Mouse (Mus musculus) heart, embryonic 16.5 days (tissue): ENCODE measurements around the gene Ergic1. TPM values are rescaled to one million over a fixed set of nuclear protein-coding genes. Genes with fewer than 3 reads are reported as not detected.
A peak's percentile ranks its signal among the peaks of the same experiment; 100 is the strongest.

Experiments used
- ATAC-seq: fragments of 200-750 bp; cut with Nextera tagmentation; replicated peaks from 2 replicates; pipeline ENCODE4 v1.8.0; 2017; ENCODE audit warnings: moderate number of reproducible peaks; ENCODE audit not compliant: insufficient read depth, low FRiP score; ENCODE audit errors: extremely low read depth
- H3K27ac ChIP-seq: fragments of 300-500 bp; sonication (generic); 2 replicates; pipeline ENCODE4 v1.5.1; 2014; ENCODE audit warnings: mild to moderate bottlenecking, low read length, control low read depth, moderate library complexity
- H3K27me3 ChIP-seq: fragments of 300-500 bp; sonication (generic); 2 replicates; pipeline ENCODE4 v1.6.1; 2014; ENCODE audit warnings: low read length, mixed read lengths; ENCODE audit not compliant: control insufficient read depth, insufficient read depth
- H3K36me3 ChIP-seq: fragments of 300-500 bp; sonication (generic); 2 replicates; pipeline ENCODE4 v1.6.1; 2014; ENCODE audit not compliant: control insufficient read depth, insufficient read depth
- H3K4me1 ChIP-seq: fragments of 300-500 bp; sonication (generic); 2 replicates; pipeline ENCODE4 v1.6.1; 2014; ENCODE audit warnings: low read length, mixed read lengths; ENCODE audit not compliant: control insufficient read depth, insufficient read depth
- H3K4me2 ChIP-seq: fragments of 300-500 bp; sonication (generic); 2 replicates; pipeline ENCODE4 v1.6.1; 2014; ENCODE audit warnings: low read depth, mild to moderate bottlenecking, control low read depth, low read length
- H3K4me3 ChIP-seq: fragments of 300-500 bp; sonication (generic); 2 replicates; pipeline ENCODE4 v1.5.1; 2014; ENCODE audit warnings: mild to moderate bottlenecking, control low read depth, low read length
- H3K9ac ChIP-seq: fragments of 300-500 bp; sonication (generic); 2 replicates; pipeline ENCODE4 v1.6.1; 2014; ENCODE audit warnings: low read length, control low read depth
- H3K9me3 ChIP-seq: fragments of 300-500 bp; sonication (generic); replicated peaks from 2 replicates; pipeline ENCODE4 v1.6.1; 2016; ENCODE audit warnings: low read length; ENCODE audit not compliant: control insufficient read depth
- WGBS: fragments of 180-500 bp; shearing (Covaris S2); extraction: QIAGEN DNeasy Blood & Tissue Kit; methylation state at CpG from one replicate; pipeline ENCODE4 v1.1.7; 2014; 5-methylcytosine and 5-hydroxymethylcytosine counted together
- polyA plus RNA-seq: library from polyadenylated mRNA; unstranded; fragments of >200 nt; fragmentation: Nextera tagmentation; extraction: Ambion mirVana; gene quantifications from 2 replicates; pipeline ENCODE4 v1.2.1, GENCODE M21; 2015

The Ergic1 gene
- polyA plus RNA-seq, 1 experiment from 2014 or later: 84.9 TPM

- peak overlapping the region; percentile 98 for H3K27ac ChIP-seq
- no peaks in the 10 kb centered on the region for H3K9me3 ChIP-seq
- H3K4me1 ChIP-seq: peaks cover 49% of the 10 kb centered on the region
- H3K9ac ChIP-seq: peak overlapping the region; percentile 73
- ATAC-seq: peak; percentile 83
- 10% methylated on average over 7 of the region's 7 CpGs for WGBS
- peak overlapping the region; percentile 7 for H3K4me3 ChIP-seq
- no peaks in the 10 kb centered on the region for H3K27me3 ChIP-seq
- no peaks in the 10 kb centered on the region for H3K36me3 ChIP-seq
- peak overlapping the region; percentile 44 for H3K4me2 ChIP-seq
Measured at GRCm38 (mm10) chr17:26596168-26596658, 34.9 kb downstream of the Ergic1 start.

- no peaks in the 10 kb centered on the region for H3K27me3 ChIP-seq
- peak overlapping the region; percentile 73 for H3K9ac ChIP-seq
- WGBS: 56% methylated on average over 6 of the region's 6 CpGs
- H3K4me1 ChIP-seq: peaks cover 56% of the 10 kb centered on the region
- peak overlapping the region; percentile 44 for H3K4me2 ChIP-seq
- H3K27ac ChIP-seq: peak overlapping the region; percentile 98
- H3K36me3 ChIP-seq: no peaks in the 10 kb centered on the region
- no peak for ATAC-seq
- no peak overlapping the region; the same call in 1 of the 2 replicates for H3K4me3 ChIP-seq
- no peaks in the 10 kb centered on the region for H3K9me3 ChIP-seq
Measured at GRCm38 (mm10) chr17:26596856-26597481, 35.7 kb downstream of the Ergic1 start.

GRCm38 (mm10) chr17:26598845-26599244, 37.6 kb downstream of the Ergic1 start:
- Histone ChIP-seq H3K27ac (0 out of 2 replicates have a peak overlapping the region, but pooled peaks have one; percentile 18), H3K4me2 (no peak overlapping the region), H3K27me3 (no peaks in the 10 kb centered on the region), H3K36me3 (no peaks in the 10 kb centered on the region), H3K9ac (no peak overlapping the region), H3K4me3 (no peak overlapping the region), H3K9me3 (no peaks in the 10 kb centered on the region), H3K4me1 (peaks cover 61% of the 10 kb centered on the region)
- WGBS: 90% methylated on average over 5 of the region's 5 CpGs
- ATAC-seq: no peak

GRCm38 (mm10) chr17:26600913-26601447, 39.7 kb downstream of the Ergic1 start:
- no peaks in the 10 kb centered on the region for H3K9me3 ChIP-seq
- H3K27me3 ChIP-seq: no peaks in the 10 kb centered on the region
- no peak overlapping the region for H3K4me3 ChIP-seq
- no peak for ATAC-seq
- H3K27ac ChIP-seq: peak overlapping the region; percentile 85
- H3K4me2 ChIP-seq: no peak overlapping the region
- no peaks in the 10 kb centered on the region for H3K36me3 ChIP-seq
- WGBS: 60% methylated on average over 17 of the region's 17 CpGs
- peaks cover 44% of the 10 kb centered on the region for H3K4me1 ChIP-seq
- peak overlapping the region; percentile 54 for H3K9ac ChIP-seq

GRCm38 (mm10) chr17:26601514-26601913, 40.2 kb downstream of the Ergic1 start:
- 64% methylated on average over 6 of the region's 6 CpGs for WGBS
- Histone ChIP-seq H3K4me3 (no peak overlapping the region), H3K4me1 (peaks cover 40% of the 10 kb centered on the region), H3K27me3 (no peaks in the 10 kb centered on the region), H3K4me2 (no peak overlapping the region), H3K9ac (peak overlapping the region; percentile 54), H3K27ac (peak overlapping the region; percentile 85), H3K36me3 (no peaks in the 10 kb centered on the region), H3K9me3 (no peaks in the 10 kb centered on the region)
- no peak for ATAC-seq

- Histone ChIP-seq H3K27ac (peak overlapping the region; percentile 85), H3K36me3 (no peaks in the 10 kb centered on the region), H3K4me3 (no peak overlapping the region), H3K27me3 (no peaks in the 10 kb centered on the region), H3K4me2 (no peak overlapping the region), H3K4me1 (peaks cover 36% of the 10 kb centered on the region), H3K9ac (peak overlapping the region; percentile 54; the same call in 1 of the 2 replicates), H3K9me3 (no peaks in the 10 kb centered on the region)
- no peak for ATAC-seq
- WGBS: 55% methylated on average over 6 of the region's 6 CpGs
Measured at GRCm38 (mm10) chr17:26601926-26602325, 40.6 kb downstream of the Ergic1 start.

- Histone ChIP-seq H3K4me3 (no peak overlapping the region), H3K27me3 (no peaks in the 10 kb centered on the region), H3K4me2 (no peak overlapping the region), H3K9me3 (no peaks in the 10 kb centered on the region), H3K4me1 (peaks cover 31% of the 10 kb centered on the region), H3K36me3 (no peaks in the 10 kb centered on the region), H3K27ac (peak overlapping the region; percentile 85), H3K9ac (peak overlapping the region; percentile 21; the same call in 1 of the 2 replicates)
- ATAC-seq: no peak; the same call in 1 of the 2 replicates
- 47% methylated on average over 12 of the region's 12 CpGs for WGBS
Measured at GRCm38 (mm10) chr17:26602371-26602885, 41.1 kb downstream of the Ergic1 start.

GRCm38 (mm10) chr17:26603311-26603710, 42.0 kb downstream of the Ergic1 start:
- no peak overlapping the region for H3K4me2 ChIP-seq
- 86% methylated on average over 8 of the region's 8 CpGs for WGBS
- no peak overlapping the region for H3K4me3 ChIP-seq
- H3K9ac ChIP-seq: peak overlapping the region; percentile 21; the same call in 1 of the 2 replicates
- peak overlapping the region; percentile 85 for H3K27ac ChIP-seq
- no peak for ATAC-seq
- no peaks in the 10 kb centered on the region for H3K9me3 ChIP-seq
- H3K36me3 ChIP-seq: no peaks in the 10 kb centered on the region
- no peaks in the 10 kb centered on the region for H3K27me3 ChIP-seq
- H3K4me1 ChIP-seq: peaks cover 30% of the 10 kb centered on the region

- H3K27ac ChIP-seq: no peak overlapping the region
- 0 out of 2 replicates have a peak, but pooled peaks cover 3% of the 10 kb centered on the region for H3K36me3 ChIP-seq
- no peak for ATAC-seq
- WGBS: 62% methylated on average over 4 of the region's 4 CpGs
- H3K27me3 ChIP-seq: no peaks in the 10 kb centered on the region
- H3K4me2 ChIP-seq: no peak overlapping the region
- H3K4me3 ChIP-seq: no peak overlapping the region
- no peaks in the 10 kb centered on the region for H3K9me3 ChIP-seq
- no peak overlapping the region for H3K9ac ChIP-seq
- peaks cover 31% of the 10 kb centered on the region for H3K4me1 ChIP-seq
Measured at GRCm38 (mm10) chr17:26605636-26606035, 44.3 kb downstream of the Ergic1 start.
